Mouse (Mus musculus) mouse trophoblast stem cell (cell line): Measurements from ENCODE around the gene Htatip2.

Source experiments
- in situ Hi-C, 2 experiments: fragments of 300-500 bp; cut with MseI, MboI; formaldehyde crosslinking; loops; 2 replicates in 1 of 2; 3 replicates in 1 of 2; pipeline ENCODE4 v1.15.1; 2025

Gene Htatip2

GRCm38 (mm10) chr7:49758934-49759571 is at the start of gene Htatip2:
TSS of gene Htatip2 (plus strand) at chr7:49759115.
- in situ Hi-C loops = loop anchor here (10.0 kb wide), 1 partner anchor 284 kb away; no protein-coding TSS in a partner anchor

- in situ Hi-C loops = no loop called here
Measured at GRCm38 (mm10) chr7:49709381-49710021, 49.4 kb upstream of the Htatip2 start.

- in situ Hi-C loops = no loop called here
Measured at GRCm38 (mm10) chr7:49717942-49718733, 40.8 kb upstream of the Htatip2 start.

- in situ Hi-C loops = no loop called here
Measured at GRCm38 (mm10) chr7:49734342-49734741, 24.6 kb upstream of the Htatip2 start.

- in situ Hi-C loops = no loop called here
Measured at GRCm38 (mm10) chr7:49739448-49739847, 19.5 kb upstream of the Htatip2 start.

- in situ Hi-C loops = no loop called here
Measured at GRCm38 (mm10) chr7:49741474-49741873, 17.4 kb upstream of the Htatip2 start.

- in situ Hi-C loops = no loop called here
Measured at GRCm38 (mm10) chr7:49741923-49742322, 17.0 kb upstream of the Htatip2 start.

GRCm38 (mm10) chr7:49751148-49751547 is 7.8 kb upstream of the Htatip2 start:
- in situ Hi-C loops = loop anchor here (5.0 to 10.0 kb wide), 3 partner anchors 134 to 276 kb away; no protein-coding TSS in a partner anchor

GRCm38 (mm10) chr7:49752730-49753506 is 6.0 kb upstream of the Htatip2 start:
- in situ Hi-C loops = loop anchor here (5.0 to 10.0 kb wide), 3 partner anchors 136 to 278 kb away; no protein-coding TSS in a partner anchor

GRCm38 (mm10) chr7:49754767-49755166 is 4.1 kb upstream of the Htatip2 start:
- in situ Hi-C loops = loop anchor here (5.0 to 10.0 kb wide), 3 partner anchors 137 to 280 kb away; no protein-coding TSS in a partner anchor

GRCm38 (mm10) chr7:49762605-49763004 is 3.7 kb downstream of the Htatip2 start:
- in situ Hi-C loops = no loop called here

GRCm38 (mm10) chr7:49764011-49764716 is 5.2 kb downstream of the Htatip2 start:
- in situ Hi-C loops = no loop called here

GRCm38 (mm10) chr7:49766166-49766565 is 7.3 kb downstream of the Htatip2 start:
- in situ Hi-C loops = no loop called here

- in situ Hi-C loops = no loop called here
Measured at GRCm38 (mm10) chr7:49768509-49768908, 9.6 kb downstream of the Htatip2 start.

GRCm38 (mm10) chr7:49774396-49774795 is 15.5 kb downstream of the Htatip2 start:
- in situ Hi-C loops = no loop called here

GRCm38 (mm10) chr7:49777585-49777984 is 18.7 kb downstream of the Htatip2 start:
- in situ Hi-C loops = no loop called here

GRCm38 (mm10) chr7:49778114-49778901 is 19.4 kb downstream of the Htatip2 start, which contains the start of gene Prmt3:
TSS of gene Prmt3 (plus strand) at chr7:49778346.
- in situ Hi-C loops = no loop called here

- in situ Hi-C loops = no loop called here
Measured at GRCm38 (mm10) chr7:49778904-49779615, 20.1 kb downstream of the Htatip2 start.

GRCm38 (mm10) chr7:49783017-49783416 is 24.1 kb downstream of the Htatip2 start:
- in situ Hi-C loops = loop anchor here (10.0 kb wide), 1 partner anchor 142 kb away; no protein-coding TSS in a partner anchor
